Mouse (Mus musculus) limb, embryonic 12.5 days (tissue): ENCODE results near the gene Sestd1. TPM values are rescaled to one million over a fixed set of nuclear protein-coding genes. Genes with fewer than 3 reads are reported as not detected.

Source experiments
- ATAC-seq: fragments of 200-750 bp; cut with Nextera tagmentation; 2 replicates; pipeline ENCODE4 v1.8.0; 2017; ENCODE audit warnings: low read depth, moderate TSS enrichment; ENCODE audit not compliant: insufficient number of reproducible peaks, insufficient read depth, low FRiP score, low TSS enrichment
- H3K27ac ChIP-seq: fragments of 300-500 bp; sonication (generic); 2 replicates; pipeline ENCODE4 v1.5.1; 2016; ENCODE audit warnings: mild to moderate bottlenecking, moderate library complexity
- H3K27me3 ChIP-seq: fragments of 300-500 bp; sonication (generic); 2 replicates; pipeline ENCODE4 v1.6.1; 2016; ENCODE audit warnings: mild to moderate bottlenecking, moderate library complexity
- H3K36me3 ChIP-seq: fragments of 300-500 bp; sonication (generic); 2 replicates; pipeline ENCODE4 v1.6.1; 2016; ENCODE audit warnings: mild to moderate bottlenecking, moderate library complexity
- H3K4me1 ChIP-seq: fragments of 300-500 bp; sonication (generic); replicated peaks from 2 replicates; pipeline ENCODE4 v1.6.1; 2016
- H3K4me2 ChIP-seq: fragments of 300-500 bp; sonication (generic); 2 replicates; pipeline ENCODE4 v1.6.1; 2016; ENCODE audit warnings: mild to moderate bottlenecking, moderate library complexity
- H3K4me3 ChIP-seq: fragments of 300-500 bp; sonication (generic); replicated peaks from 2 replicates; pipeline ENCODE4 v1.5.1; 2016; ENCODE audit warnings: mild to moderate bottlenecking
- H3K9ac ChIP-seq: fragments of 300-500 bp; sonication (generic); replicated peaks from 2 replicates; pipeline ENCODE4 v1.6.1; 2016; ENCODE audit warnings: mild to moderate bottlenecking, moderate library complexity
- H3K9me3 ChIP-seq: fragments of 300-500 bp; sonication (generic); 2 replicates; pipeline ENCODE4 v1.6.1; 2016; ENCODE audit warnings: mild to moderate bottlenecking, moderate library complexity
- WGBS: fragments of 180-500 bp; shearing (Covaris S2); methylation state at CpG from one replicate; pipeline ENCODE4 v1.1.7; 2016; 5-methylcytosine and 5-hydroxymethylcytosine counted together
- polyA plus RNA-seq: library from polyadenylated mRNA; unstranded; fragments of >200 nt; fragmentation: Nextera tagmentation; extraction: Ambion mirVana; gene quantifications from 2 replicates; pipeline ENCODE4 v1.2.1, GENCODE M21; 2016

The Sestd1 gene
- polyA plus RNA-seq, 1 experiment from 2014 or later: 25.1 TPM

DNA sequence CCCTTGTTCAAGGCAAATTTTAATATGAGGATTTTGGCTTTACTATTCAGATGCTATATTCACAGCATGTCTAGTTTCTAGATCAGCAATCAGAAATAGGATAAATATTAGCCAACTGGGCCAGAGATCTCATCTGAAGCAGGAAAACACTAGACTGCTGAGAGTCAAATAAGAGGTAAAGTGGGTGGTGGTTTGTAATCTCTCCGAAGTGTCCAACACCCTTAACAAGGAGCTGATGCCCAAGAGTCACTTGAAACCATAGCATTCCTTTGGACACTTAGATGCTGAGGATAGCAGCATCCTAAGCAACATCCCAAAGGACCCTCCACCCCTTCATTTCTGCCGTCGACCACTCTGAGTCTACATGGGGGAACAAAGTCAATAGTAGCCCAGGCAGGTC is 115.7 kb downstream of the Sestd1 start:
- Histone ChIP-seq H3K4me2 (no peak overlapping the region), H3K9ac (no peak overlapping the region), H3K36me3 (no peaks in the 10 kb centered on the region), H3K4me1 (peaks cover 8% of the 10 kb centered on the region; the same call in 1 of the 2 replicates), H3K27me3 (no peaks in the 10 kb centered on the region), H3K9me3 (no peaks in the 10 kb centered on the region), H3K4me3 (no peak overlapping the region), H3K27ac (no peak overlapping the region)
- ATAC-seq: no peak
- WGBS: 81% methylated on average over 3 of the region's 3 CpGs

DNA sequence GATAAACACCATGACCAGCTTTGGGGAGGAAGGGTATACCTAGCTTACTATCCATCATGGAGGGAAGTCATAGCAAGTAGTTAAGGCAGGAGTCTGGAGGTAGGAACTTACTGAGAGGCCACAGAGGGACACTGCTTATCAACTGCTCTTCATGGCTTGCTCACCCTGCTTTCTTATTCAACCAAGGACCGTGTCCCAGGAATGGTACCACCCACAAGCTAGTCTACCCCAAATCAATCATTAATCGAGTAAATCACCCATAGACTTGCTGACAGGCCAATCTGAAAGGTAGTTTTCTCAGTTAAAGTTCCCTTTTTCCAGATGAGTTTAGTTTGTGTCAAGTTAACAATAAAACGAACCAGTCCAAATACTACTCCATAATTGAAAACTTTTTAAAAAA is 117.0 kb downstream of the Sestd1 start:
- Histone ChIP-seq H3K4me1 (0 out of 2 replicates have a peak, but pooled peaks cover 2% of the 10 kb centered on the region), H3K27ac (no peak overlapping the region), H3K36me3 (no peaks in the 10 kb centered on the region), H3K9me3 (no peaks in the 10 kb centered on the region), H3K4me3 (no peak overlapping the region), H3K27me3 (no peaks in the 10 kb centered on the region), H3K9ac (no peak overlapping the region), H3K4me2 (no peak overlapping the region)
- 93% methylated on average over 3 of the region's 3 CpGs for WGBS
- ATAC-seq: no peak

DNA sequence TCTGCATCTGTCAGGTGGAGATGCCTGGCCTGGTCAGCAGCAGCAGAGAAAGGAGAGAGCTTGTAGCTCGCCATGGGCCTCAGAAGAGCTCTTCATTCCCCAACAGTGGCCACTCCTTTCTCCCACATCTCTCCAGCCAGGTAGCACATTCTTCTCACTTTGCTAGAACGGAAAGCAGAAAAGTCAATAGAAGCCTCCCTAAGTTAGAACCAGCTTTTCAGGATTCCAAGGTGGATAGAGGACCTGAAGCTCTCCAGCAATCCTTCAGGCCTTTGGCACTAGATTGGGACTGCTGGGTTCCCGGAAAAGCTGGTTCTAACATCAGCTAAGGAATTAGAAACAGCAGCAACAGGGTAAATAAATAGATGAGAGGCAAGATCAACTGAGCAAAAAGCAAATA is 118.3 kb downstream of the Sestd1 start:
- Histone ChIP-seq H3K4me3 (no peak overlapping the region), H3K9me3 (no peaks in the 10 kb centered on the region), H3K9ac (no peak overlapping the region), H3K36me3 (no peaks in the 10 kb centered on the region), H3K27me3 (no peaks in the 10 kb centered on the region), H3K27ac (no peak overlapping the region), H3K4me2 (no peak overlapping the region), H3K4me1 (no peaks in the 10 kb centered on the region)
- 82% methylated on average over 3 of the region's 3 CpGs for WGBS
- no peak for ATAC-seq

DNA sequence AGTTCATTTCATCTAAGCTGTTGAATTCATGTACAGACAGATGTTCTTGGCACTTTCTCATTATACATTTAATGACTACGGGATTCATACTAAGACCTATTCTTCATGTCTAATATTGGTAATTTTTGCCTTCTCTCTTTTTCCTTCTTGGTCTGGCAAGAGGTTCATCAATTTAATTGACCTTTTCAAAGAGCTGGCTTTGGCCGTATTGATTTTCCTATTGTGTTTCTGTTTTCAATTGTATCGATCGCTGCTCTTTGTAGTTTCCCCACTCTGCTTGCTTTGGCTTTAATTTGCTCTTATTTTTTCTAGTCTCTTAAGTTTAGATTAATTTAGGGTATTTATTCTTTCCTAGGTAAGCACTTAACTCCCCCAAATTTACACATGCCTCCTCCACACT is 122.8 kb downstream of the Sestd1 start:
- H3K4me1 ChIP-seq: no peaks in the 10 kb centered on the region
- H3K27ac ChIP-seq: no peak overlapping the region
- WGBS: 96% methylated on average over 4 of the region's 4 CpGs
- ATAC-seq: no peak
- H3K4me3 ChIP-seq: no peak overlapping the region
- no peaks in the 10 kb centered on the region for H3K27me3 ChIP-seq
- H3K9ac ChIP-seq: no peak overlapping the region
- H3K9me3 ChIP-seq: no peaks in the 10 kb centered on the region
- H3K36me3 ChIP-seq: no peaks in the 10 kb centered on the region
- no peak overlapping the region for H3K4me2 ChIP-seq

DNA sequence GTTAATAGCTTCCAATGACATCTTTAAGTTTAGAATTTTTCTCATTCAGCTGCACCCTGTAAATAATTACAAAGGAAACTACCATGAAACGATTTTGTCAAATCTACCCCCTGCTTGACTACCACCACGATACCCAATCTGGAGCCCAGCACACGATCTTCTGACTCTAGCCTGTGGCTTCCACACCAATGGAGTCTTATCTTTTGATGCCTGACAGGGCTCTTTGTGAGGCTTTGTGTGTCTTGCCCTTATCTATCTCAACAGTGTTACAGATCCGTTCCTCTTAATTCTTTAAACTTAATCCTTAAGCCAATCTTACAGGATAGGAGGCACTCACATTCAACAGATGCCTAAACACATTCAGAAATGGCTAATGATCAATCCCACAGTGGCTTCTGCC is 126.3 kb downstream of the Sestd1 start:
- Histone ChIP-seq H3K27ac (no peak overlapping the region), H3K27me3 (no peaks in the 10 kb centered on the region), H3K9ac (no peak overlapping the region), H3K4me2 (no peak overlapping the region), H3K4me3 (no peak overlapping the region), H3K4me1 (0 out of 2 replicates have a peak, but pooled peaks cover under 1% of the 10 kb centered on the region), H3K9me3 (no peaks in the 10 kb centered on the region), H3K36me3 (no peaks in the 10 kb centered on the region)
- no peak for ATAC-seq
- 77% methylated on average over 4 of the region's 4 CpGs for WGBS

DNA sequence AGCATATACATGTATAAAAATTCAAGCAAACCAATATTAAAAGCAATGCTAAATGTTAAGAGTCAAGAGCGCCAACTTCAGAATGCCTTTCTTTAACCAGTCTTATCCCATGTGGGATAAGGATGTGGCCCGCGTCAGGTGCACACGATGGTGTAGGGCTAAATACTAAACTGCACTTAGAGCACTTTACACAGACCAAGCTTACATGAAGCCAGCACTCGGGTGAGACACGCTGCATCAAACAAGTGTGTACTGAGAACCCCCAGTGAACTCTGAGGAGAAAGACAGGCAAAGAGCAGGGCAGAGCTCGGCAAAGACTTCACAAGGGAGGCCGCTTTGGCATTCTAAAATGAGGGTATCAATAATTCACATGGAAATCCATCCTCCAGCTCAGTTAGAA is 129.1 kb downstream of the Sestd1 start:
- Histone ChIP-seq H3K4me3 (no peak overlapping the region), H3K27me3 (no peaks in the 10 kb centered on the region), H3K4me1 (0 out of 2 replicates have a peak, but pooled peaks cover 6% of the 10 kb centered on the region), H3K9ac (no peak overlapping the region), H3K9me3 (no peaks in the 10 kb centered on the region), H3K27ac (no peak overlapping the region), H3K4me2 (no peak overlapping the region), H3K36me3 (no peaks in the 10 kb centered on the region)
- no peak for ATAC-seq
- WGBS: 94% methylated on average over 8 of the region's 8 CpGs

DNA sequence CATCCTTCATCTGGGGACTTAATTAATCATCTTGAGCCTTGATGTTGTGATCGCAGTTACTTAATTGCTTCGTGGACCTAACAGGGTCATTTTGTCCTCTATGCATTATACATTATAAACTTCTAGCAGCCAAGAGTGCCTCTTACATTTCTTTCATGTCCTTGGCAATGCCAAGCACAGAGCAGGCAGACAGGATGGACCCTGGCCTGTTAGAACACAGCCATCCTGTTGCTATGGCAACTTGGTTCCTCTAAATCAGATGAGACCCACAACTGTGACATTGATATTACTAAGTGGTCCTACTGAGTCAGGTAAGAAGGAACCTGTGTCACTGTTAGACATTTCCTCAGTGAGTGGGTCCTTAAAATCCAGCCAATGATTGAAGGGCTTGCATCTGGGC is 130.8 kb downstream of the Sestd1 start:
- H3K4me2 ChIP-seq: no peak overlapping the region
- H3K27me3 ChIP-seq: no peaks in the 10 kb centered on the region
- WGBS: 54% methylated on average over 2 of the region's 2 CpGs
- H3K36me3 ChIP-seq: no peaks in the 10 kb centered on the region
- no peak for ATAC-seq
- H3K9ac ChIP-seq: no peak overlapping the region
- 0 out of 2 replicates have a peak, but pooled peaks cover 6% of the 10 kb centered on the region for H3K4me1 ChIP-seq
- no peak overlapping the region for H3K27ac ChIP-seq
- H3K4me3 ChIP-seq: no peak overlapping the region
- no peaks in the 10 kb centered on the region for H3K9me3 ChIP-seq

DNA sequence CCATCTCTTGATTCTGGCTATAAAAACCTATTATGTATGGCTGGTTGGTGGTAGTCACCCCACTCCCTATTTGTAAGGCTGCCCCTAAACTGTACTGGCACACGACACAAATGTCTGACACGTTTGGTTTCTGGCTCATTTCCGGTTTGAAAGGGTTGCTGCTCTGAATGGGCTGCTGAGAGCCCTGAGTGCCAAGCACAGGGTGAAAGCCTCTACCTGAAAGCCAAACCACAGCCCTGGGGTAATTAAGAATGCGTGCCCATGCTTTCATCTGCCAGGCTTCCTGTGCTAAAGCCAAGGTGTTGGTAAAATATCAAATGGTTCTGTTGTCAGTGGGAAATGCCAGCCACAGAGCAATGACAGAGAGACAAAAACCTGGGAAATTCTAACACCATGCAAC is 132.2 kb downstream of the Sestd1 start:
- H3K27ac ChIP-seq: no peak overlapping the region
- no peak overlapping the region for H3K9ac ChIP-seq
- H3K4me2 ChIP-seq: no peak overlapping the region
- WGBS: 44% methylated on average over 4 of the region's 4 CpGs
- H3K27me3 ChIP-seq: no peaks in the 10 kb centered on the region
- H3K9me3 ChIP-seq: no peaks in the 10 kb centered on the region
- 0 out of 2 replicates have a peak, but pooled peaks cover 6% of the 10 kb centered on the region for H3K4me1 ChIP-seq
- no peak overlapping the region for H3K4me3 ChIP-seq
- ATAC-seq: no peak
- H3K36me3 ChIP-seq: no peaks in the 10 kb centered on the region

DNA sequence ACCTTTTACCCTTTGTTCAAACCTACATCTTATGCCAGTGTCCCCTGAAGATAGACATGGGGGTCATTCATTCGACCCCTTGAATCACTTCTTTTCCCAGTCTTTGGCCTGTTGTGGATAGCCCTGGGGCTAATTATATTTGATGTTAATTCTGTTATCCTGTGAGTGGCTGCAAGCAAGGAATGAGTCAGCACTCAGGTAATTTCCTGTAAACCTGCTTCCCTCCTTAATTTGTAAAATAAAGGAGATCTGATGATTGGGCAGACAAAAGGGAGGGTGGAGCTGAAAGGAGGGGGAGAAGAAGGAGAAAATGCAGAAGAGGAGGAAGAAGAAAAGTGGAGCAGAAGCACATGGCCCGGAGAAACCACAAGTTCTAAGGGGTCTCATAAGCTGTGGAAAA is 133.4 kb downstream of the Sestd1 start:
- 70% methylated on average over 2 of the region's 2 CpGs for WGBS
- ATAC-seq: no peak
- Histone ChIP-seq H3K27me3 (no peaks in the 10 kb centered on the region), H3K9me3 (no peaks in the 10 kb centered on the region), H3K27ac (no peak overlapping the region), H3K4me2 (no peak overlapping the region), H3K4me1 (0 out of 2 replicates have a peak, but pooled peaks cover 6% of the 10 kb centered on the region), H3K36me3 (no peaks in the 10 kb centered on the region), H3K4me3 (no peak overlapping the region), H3K9ac (no peak overlapping the region)

DNA sequence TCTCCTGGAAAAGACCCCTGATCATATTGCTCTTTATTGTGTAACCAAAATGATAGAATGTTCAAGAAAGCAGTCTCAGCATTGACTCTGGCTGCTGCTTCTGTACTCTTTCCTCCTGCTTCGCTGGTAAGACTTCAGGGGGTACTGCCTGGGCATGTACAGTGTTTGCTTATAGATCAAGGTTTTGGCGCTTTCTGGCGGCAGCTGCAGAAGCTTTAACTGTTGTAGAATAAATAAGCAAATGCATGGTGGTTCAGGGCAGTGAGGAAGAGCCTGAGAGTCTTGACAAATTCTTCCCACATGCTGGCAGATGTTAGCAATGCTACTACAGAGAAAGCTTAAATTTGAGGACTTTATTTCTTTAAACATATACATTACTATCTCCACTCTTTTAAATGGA is 134.1 kb downstream of the Sestd1 start:
- WGBS: 79% methylated on average over 3 of the region's 3 CpGs
- H3K4me1 ChIP-seq: 0 out of 2 replicates have a peak, but pooled peaks cover 6% of the 10 kb centered on the region
- no peaks in the 10 kb centered on the region for H3K36me3 ChIP-seq
- H3K9ac ChIP-seq: no peak overlapping the region
- no peak overlapping the region for H3K4me3 ChIP-seq
- no peak overlapping the region for H3K27ac ChIP-seq
- H3K4me2 ChIP-seq: no peak overlapping the region
- no peaks in the 10 kb centered on the region for H3K9me3 ChIP-seq
- no peaks in the 10 kb centered on the region for H3K27me3 ChIP-seq
- no peak for ATAC-seq

DNA sequence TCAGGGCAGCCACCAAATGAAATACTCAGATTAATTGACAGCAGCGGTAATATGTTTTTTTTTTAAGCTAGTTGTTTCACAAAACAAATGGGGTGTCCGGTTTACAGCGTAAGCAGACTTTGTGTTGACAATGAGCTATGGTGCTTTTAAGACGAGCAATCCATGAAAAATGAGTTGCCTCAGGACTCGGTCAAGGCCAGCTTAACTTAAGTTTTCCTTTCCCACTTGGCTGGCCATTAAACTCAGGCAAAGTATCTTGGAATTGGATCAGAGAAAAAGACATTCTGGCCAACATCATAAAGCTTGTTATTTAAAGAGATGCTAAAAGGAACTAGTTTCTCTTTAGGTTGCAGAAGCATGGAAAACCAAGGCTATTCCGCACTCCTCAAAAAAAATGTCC is 136.9 kb downstream of the Sestd1 start:
- Histone ChIP-seq H3K4me2 (no peak overlapping the region), H3K27me3 (no peaks in the 10 kb centered on the region), H3K9me3 (no peaks in the 10 kb centered on the region), H3K27ac (no peak overlapping the region), H3K9ac (no peak overlapping the region), H3K4me1 (0 out of 2 replicates have a peak, but pooled peaks cover 2% of the 10 kb centered on the region), H3K4me3 (no peak overlapping the region), H3K36me3 (no peaks in the 10 kb centered on the region)
- WGBS: 66% methylated on average over 6 of the region's 6 CpGs
- no peak for ATAC-seq

DNA sequence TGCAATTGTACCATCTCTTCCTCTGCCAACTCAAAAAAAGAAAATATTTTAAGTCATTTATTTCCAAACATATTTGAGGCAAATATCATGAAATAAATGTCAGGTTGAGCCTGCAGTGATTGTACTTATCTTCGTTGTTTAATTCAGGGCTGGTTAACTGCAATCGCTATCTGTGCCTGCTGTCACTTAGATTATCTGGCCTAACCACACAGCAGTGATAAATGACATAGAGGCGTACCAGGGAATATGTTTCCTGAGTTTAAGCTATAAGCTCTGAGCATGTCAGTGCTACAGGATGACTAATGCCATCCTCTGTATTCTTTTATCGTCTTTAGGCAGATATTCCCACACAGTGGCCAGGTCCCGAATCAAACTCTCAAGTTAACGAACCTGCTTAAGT is 141.5 kb downstream of the Sestd1 start:
- Histone ChIP-seq H3K4me1 (no peaks in the 10 kb centered on the region), H3K27me3 (no peaks in the 10 kb centered on the region), H3K4me2 (no peak overlapping the region), H3K9ac (no peak overlapping the region), H3K27ac (no peak overlapping the region), H3K36me3 (no peaks in the 10 kb centered on the region), H3K9me3 (no peaks in the 10 kb centered on the region), H3K4me3 (no peak overlapping the region)
- 89% methylated on average over 6 of the region's 6 CpGs for WGBS
- ATAC-seq: no peak
